Mouse (Mus musculus) olfactory bulb, adult 2 months (tissue): ENCODE data around the gene Gcnt3.

Source experiments
- CTCF ChIP-seq: fragments of 200-500 bp; IDR thresholded peaks from 2 replicates; pipeline ENCODE4 v1.5.1; 2012; ENCODE audit warnings: low read depth, mild to moderate bottlenecking, low read length, moderate library complexity; ENCODE audit not compliant: insufficient read depth
- POLR2A ChIP-seq: fragments of 200-500 bp; IDR thresholded peaks from 2 replicates; pipeline ENCODE4 v1.6.1; 2012; ENCODE audit warnings: mild to moderate bottlenecking, low read depth, low read length, moderate library complexity; ENCODE audit not compliant: insufficient read depth

GRCm38 (mm10) chr9:70048751-70049415 is 11.0 kb upstream of the Gcnt3 start:
- TF ChIP-seq CTCF: no peak
- TF ChIP-seq POLR2A: no peak
